In the genomic region with DNA sequence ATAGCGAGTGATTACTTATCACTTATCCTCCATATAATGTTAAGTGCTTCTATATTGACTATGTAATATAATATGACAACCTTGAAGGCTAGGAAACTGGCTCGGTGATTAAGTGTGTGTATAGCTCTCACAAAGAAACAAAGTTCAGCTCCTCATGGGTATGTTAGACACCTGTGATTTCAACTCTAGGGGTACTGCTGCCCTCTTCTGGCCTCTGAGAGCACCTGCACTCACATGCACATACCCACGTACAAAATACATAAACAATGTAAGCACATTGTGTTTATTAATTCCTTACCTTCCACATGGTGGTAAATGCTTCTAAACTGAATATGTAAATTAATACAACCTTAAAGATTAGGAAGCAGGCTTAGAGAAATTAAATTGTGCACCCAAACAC, we compare ENCODE assay signal across 25 mouse cellular contexts.
DNase-seq lines count a peak whose midpoint lies in the region; ATAC-seq and TF ChIP-seq lines count a peak whose summit lies in the region.
"Had no signal": no experiment of that assay in that cellular context is flagged by ENCODE, and none has a peak within 500 bp of the region (broad histone marks: within the 10 kb centered on the region; RNA-seq: fewer than 3 reads in every experiment).

No protein-coding gene starts in this region.

- WGBS in heart, adult 2 months, result 93% methylated on average over 3 of the region's 3 CpGs

- no peak overlapping the region for H3K9ac ChIP-seq in heart, adult 2 months (ENCODE audit: low read depth, low read length)
- H3K9ac ChIP-seq in MEL (ENCODE audit: control insufficient read depth, low read depth, low read length, poor library complexity, severe bottlenecking), result no peak overlapping the region
- H3K9ac ChIP-seq: embryonic facial prominence, embryonic 13.5 days; forebrain, embryonic 12.5 days; limb, embryonic 13.5 days; liver, embryonic 15.5 days; stomach, embryonic 15.5 days had no signal

- DNase-seq in heart, adult 2 months, result no peak
- no peak for DNase-seq in heart, adult 18-20 months
- no peak for DNase-seq in left cerebral cortex, adult 2 months (ENCODE audit: extremely low spot score in 1 of 2, low spot score in 2 of 2)
- DNase-seq in left cerebral cortex, postnatal 14 days (ENCODE audit: low spot score in 2 of 2), result no peak
- DNase-seq in A20 (ENCODE audit: low read depth, low spot score) (peak; percentile 1), MEL (ENCODE audit: low read depth, low spot score) (peak; percentile 5)
- no peak for DNase-seq in layer of hippocampus, adult 8-10 months (ENCODE audit: low spot score in 2 of 2)
- DNase-seq: adrenal gland, postnatal 25 days; cerebellum, adult 11-12 months; cerebellum, postnatal 25 days; embryo, embryonic 11 days; kidney, adult 18-20 months; kidney, postnatal 10 days; layer of hippocampus, postnatal 36 days; lung, postnatal 10 days had no signal

- TF ChIP-seq RAD21 in MEL (IDR thresholded peaks at IDR 0.05; ENCODE audit: low read depth, low read length), result peak; percentile 5; the same call in 1 of the 2 replicates

- H3K9me3 ChIP-seq in MEL (replicated peaks; ENCODE audit: insufficient read depth, low read length), result no peaks in the 10 kb centered on the region
- H3K9me3 ChIP-seq: forebrain, embryonic 12.5 days; heart, embryonic 10.5 days; liver, embryonic 15.5 days; stomach, embryonic 15.5 days had no signal

- TF ChIP-seq CTCF in heart, adult 2 months (IDR thresholded peaks at IDR 0.05), result peak; percentile 24
- TF ChIP-seq CTCF in left cerebral cortex, adult 2 months (IDR thresholded peaks at IDR 0.05), result peak; percentile 9; the same call in 1 of the 2 replicates
- TF ChIP-seq CTCF in MEL (IDR thresholded peaks at IDR 0.05 in 2 of 3, conservative IDR thresholded peaks at IDR 0.05 in 1 of 3; ENCODE audit: control insufficient read depth in 1 of 3, insufficient read depth in 1 of 3, low read depth in 2 of 3, low read length in 3 of 3, poor library complexity in 1 of 3, severe bottlenecking in 1 of 3), result peak; percentile 7 to 18 (median 9); a peak in 2 of 6 replicates

- TF ChIP-seq POLR2A in heart, adult 2 months (IDR thresholded peaks at IDR 0.05; ENCODE audit: insufficient read depth, low read depth, low read length), result no peak
- no peak for TF ChIP-seq POLR2A in MEL (IDR thresholded peaks at IDR 0.05; ENCODE audit: control insufficient read depth in 1 of 2, insufficient read depth in 1 of 2, low read depth in 1 of 2, low read length in 2 of 2, poor library complexity in 1 of 2)

- no peaks in the 10 kb centered on the region for H3K27me3 ChIP-seq in heart, adult 2 months (ENCODE audit: control insufficient read depth, insufficient read depth, low read length)
- H3K27me3 ChIP-seq in MEL (ENCODE audit: control insufficient read depth in 1 of 2, insufficient read depth in 2 of 2, low read length in 2 of 2), result no peaks in the 10 kb centered on the region
- H3K27me3 ChIP-seq: embryonic facial prominence, embryonic 13.5 days; forebrain, embryonic 12.5 days; liver, embryonic 15.5 days; stomach, embryonic 15.5 days had no signal

- no peaks in the 10 kb centered on the region for H3K79me2 ChIP-seq in heart, adult 2 months (replicated peaks; ENCODE audit: control insufficient read depth, insufficient read depth, low read length)
- H3K79me2 ChIP-seq in MEL (ENCODE audit: control insufficient read depth, insufficient read depth, low read length, poor library complexity), result no peaks in the 10 kb centered on the region

- TF ChIP-seq EP300 in heart, adult 2 months (IDR thresholded peaks at IDR 0.05; ENCODE audit: insufficient read depth, low read depth, low read length), result no peak
- no peak for TF ChIP-seq EP300 in MEL (IDR thresholded peaks at IDR 0.05; ENCODE audit: low read depth in 1 of 2, low read length in 2 of 2)

- H3K4me1 ChIP-seq in heart, adult 2 months (ENCODE audit: control insufficient read depth, insufficient read depth, low read length), result no peaks in the 10 kb centered on the region
- H3K4me1 ChIP-seq in MEL (ENCODE audit: control insufficient read depth in 1 of 2, insufficient read depth in 2 of 2, low read length in 2 of 2), result no peaks in the 10 kb centered on the region
- H3K4me1 ChIP-seq: embryonic facial prominence, embryonic 13.5 days; heart, embryonic 10.5 days; liver, embryonic 15.5 days; stomach, embryonic 15.5 days had no signal

- H3K4me3 ChIP-seq in heart, adult 2 months, result no peak overlapping the region
- H3K4me3 ChIP-seq in left cerebral cortex, adult 2 months, result no peak overlapping the region
- H3K4me3 ChIP-seq in MEL (ENCODE audit: control insufficient read depth in 1 of 2, insufficient read depth in 1 of 2, low read depth in 2 of 2, low read length in 2 of 2), result no peak overlapping the region
- H3K4me3 ChIP-seq: embryonic facial prominence, embryonic 13.5 days; erythroblast, embryonic 14.5 days; forebrain, embryonic 12.5 days; heart, embryonic 10.5 days; hindbrain, embryonic 10.5 days; limb, embryonic 13.5 days; liver, embryonic 15.5 days; stomach, embryonic 15.5 days had no signal

- H3K36me3 ChIP-seq in heart, adult 2 months (ENCODE audit: control insufficient read depth, insufficient read depth, low read length), result no peaks in the 10 kb centered on the region
- H3K36me3 ChIP-seq in MEL (ENCODE audit: control insufficient read depth in 1 of 2, insufficient read depth in 2 of 2, low read length in 2 of 2), result no peaks in the 10 kb centered on the region
- H3K36me3 ChIP-seq: embryonic facial prominence, embryonic 13.5 days; forebrain, embryonic 12.5 days; heart, embryonic 10.5 days; hindbrain, embryonic 10.5 days; limb, embryonic 13.5 days; liver, embryonic 15.5 days; stomach, embryonic 15.5 days had no signal

- H3K27ac ChIP-seq in heart, adult 2 months, result no peak overlapping the region
- no peak overlapping the region for H3K27ac ChIP-seq in left cerebral cortex, adult 2 months
- H3K27ac ChIP-seq in MEL (ENCODE audit: control insufficient read depth, low read depth, low read length), result no peak overlapping the region
- H3K27ac ChIP-seq: embryonic facial prominence, embryonic 13.5 days; heart, embryonic 10.5 days; hindbrain, embryonic 10.5 days; limb, embryonic 13.5 days; liver, embryonic 15.5 days; stomach, embryonic 15.5 days had no signal

- intact Hi-C loops in heart, adult 2 months (cut with DNase I), result no loop called here
- intact Hi-C loops in left cerebral cortex, adult 2 months (cut with DNase I), result no loop called here
- intact Hi-C loops in left cerebral cortex, postnatal 14 days (cut with DNase I), result no loop called here

- no peak for ATAC-seq in megakaryocyte-erythroid progenitor cell, adult 5-6 weeks (replicated peaks; ENCODE audit: low FRiP score, low TSS enrichment, poor library complexity, severe bottlenecking)
- ATAC-seq: CD4-positive, CD25-positive, alpha-beta regulatory T cell, adult 4 months had no signal

TF ChIP-seq in MEL, 35 proteins besides CTCF, POLR2A, EP300 and RAD21:
- TF ChIP-seq CHD2 (IDR thresholded peaks at IDR 0.05; ENCODE audit: low read length), result no peak

Comparison
In these comparisons a context has a peak if more than half of its experiments do, and no peak if none do; other contexts are left out.
1. DNase-seq: peak in A20 (single experiment) and MEL (single experiment); none in heart, adult 2 months (0 of 2), heart, adult 18-20 months (0 of 2), left cerebral cortex, adult 2 months (0 of 2), left cerebral cortex, postnatal 14 days (0 of 2) and layer of hippocampus, adult 8-10 months (0 of 2).
2. Peak in every context shown above with its lines, with median percentiles within 50 percentile points of each other: CTCF ChIP-seq.